In the genomic region with DNA sequence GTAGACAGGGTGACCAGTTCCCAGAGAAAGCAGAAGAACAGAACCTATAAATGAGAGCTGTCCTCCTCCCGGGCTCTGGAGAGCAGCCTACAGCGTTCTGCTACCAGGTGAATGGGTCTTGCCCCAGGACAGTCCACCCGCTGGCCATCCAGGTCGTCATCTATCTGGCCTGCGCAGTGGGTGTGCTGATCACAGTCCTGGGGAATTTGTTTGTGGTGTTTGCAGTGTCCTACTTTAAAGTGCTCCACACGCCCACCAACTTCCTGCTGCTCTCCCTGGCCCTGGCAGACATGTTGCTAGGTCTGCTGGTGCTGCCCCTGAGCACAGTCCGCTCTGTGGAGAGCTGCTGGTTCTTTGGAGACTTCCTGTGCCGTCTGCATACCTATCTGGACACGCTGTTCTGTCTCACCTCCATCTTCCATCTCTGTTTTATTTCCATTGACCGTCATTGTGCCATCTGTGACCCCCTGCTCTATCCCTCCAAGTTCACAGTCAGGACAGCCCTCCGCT, we compare ENCODE assay signal across 45 mouse cellular contexts. TPM values are rescaled to one million over a fixed set of nuclear protein-coding genes. Genes with fewer than 3 reads are reported as not detected.
"Had no signal": no experiment of that assay in that cellular context is flagged by ENCODE, and none has a peak within 500 bp of the region (broad histone marks: within the 10 kb centered on the region; RNA-seq: fewer than 3 reads in every experiment).

A gene (plus strand): TSS at position 51 of the 510 bp plus-strand sequence.

- H3K36me3 ChIP-seq: limb, embryonic 10.5 days; limb, embryonic 12.5 days; limb, embryonic 13.5 days; limb, embryonic 15.5 days; liver, embryonic 12.5 days; liver, embryonic 13.5 days; liver, embryonic 15.5 days; lung, embryonic 15.5 days; midbrain, embryonic 10.5 days; midbrain, embryonic 12.5 days; midbrain, embryonic 13.5 days; midbrain, embryonic 15.5 days; neural tube, embryonic 12.5 days had no signal

- DNase-seq: left cerebral cortex, postnatal 4 days; liver; liver, embryonic 13.5 days; liver, postnatal 0 days; lung, adult 18-20 months; lung, adult 2 months; lung, embryonic 14.5 days; lung, postnatal 10 days; lung, postnatal 14 days; lung, postnatal 36 days; lung, postnatal 4 days; midbrain, embryonic 14.5 days had no signal

- H3K9ac ChIP-seq: limb, embryonic 12.5 days; limb, embryonic 13.5 days; limb, embryonic 15.5 days; liver, embryonic 12.5 days; liver, embryonic 13.5 days; liver, embryonic 14.5 days; liver, embryonic 15.5 days; liver, postnatal 0 days; lung, embryonic 14.5 days; lung, embryonic 15.5 days; midbrain, embryonic 12.5 days; midbrain, embryonic 13.5 days; midbrain, embryonic 15.5 days; neural tube, embryonic 12.5 days had no signal

- H3K4me1 ChIP-seq: limb, embryonic 10.5 days; limb, embryonic 12.5 days; limb, embryonic 13.5 days; limb, embryonic 15.5 days; liver, embryonic 12.5 days; liver, embryonic 13.5 days; liver, embryonic 15.5 days; lung, embryonic 15.5 days; midbrain, embryonic 10.5 days; midbrain, embryonic 12.5 days; midbrain, embryonic 13.5 days; midbrain, embryonic 15.5 days; neural tube, embryonic 12.5 days had no signal

- H3K27me3 ChIP-seq: limb, embryonic 12.5 days; limb, embryonic 13.5 days; limb, embryonic 15.5 days; liver, embryonic 12.5 days; liver, embryonic 13.5 days; liver, embryonic 15.5 days; lung, embryonic 15.5 days; midbrain, embryonic 12.5 days; midbrain, embryonic 13.5 days; midbrain, embryonic 15.5 days; neural tube, embryonic 12.5 days had no signal

- H3K4me3 ChIP-seq: limb, embryonic 10.5 days; limb, embryonic 12.5 days; limb, embryonic 13.5 days; limb, embryonic 15.5 days; liver, embryonic 12.5 days; liver, embryonic 13.5 days; liver, embryonic 15.5 days; lung, embryonic 15.5 days; midbrain, embryonic 10.5 days; midbrain, embryonic 12.5 days; midbrain, embryonic 13.5 days; midbrain, embryonic 15.5 days; myocyte; neural tube, embryonic 12.5 days had no signal

- H3K9me3 ChIP-seq: limb, embryonic 10.5 days; limb, embryonic 12.5 days; limb, embryonic 13.5 days; limb, embryonic 15.5 days; liver, embryonic 12.5 days; liver, embryonic 13.5 days; liver, embryonic 15.5 days; lung, embryonic 15.5 days; midbrain, embryonic 10.5 days; midbrain, embryonic 12.5 days; midbrain, embryonic 13.5 days; midbrain, embryonic 15.5 days; neural tube, embryonic 12.5 days had no signal

- ATAC-seq: liver, embryonic 12.5 days; liver, postnatal 0 days; lung, postnatal 0 days; midbrain, embryonic 13.5 days; midbrain, embryonic 15.5 days; midbrain, embryonic 16.5 days had no signal

- H3K27ac ChIP-seq: limb, embryonic 10.5 days; limb, embryonic 12.5 days; limb, embryonic 13.5 days; limb, embryonic 15.5 days; liver, embryonic 12.5 days; liver, embryonic 13.5 days; liver, embryonic 14.5 days; liver, embryonic 15.5 days; lung, embryonic 15.5 days; macrophage; midbrain, embryonic 10.5 days; midbrain, embryonic 12.5 days; midbrain, embryonic 13.5 days; midbrain, embryonic 15.5 days; neural tube, embryonic 12.5 days had no signal

- H3K4me2 ChIP-seq: limb, embryonic 12.5 days; limb, embryonic 13.5 days; limb, embryonic 15.5 days; liver, embryonic 11.5 days; liver, embryonic 12.5 days; liver, embryonic 13.5 days; liver, embryonic 15.5 days; lung, embryonic 14.5 days; lung, embryonic 15.5 days; midbrain, embryonic 11.5 days; midbrain, embryonic 12.5 days; midbrain, embryonic 13.5 days; midbrain, embryonic 15.5 days; neural tube, embryonic 12.5 days had no signal

RNA-seq across cellular contexts. Expression of the gene that starts here (rescaled TPM):
- total RNA-seq: left cerebral cortex, adult 8-10 months; left cerebral cortex, postnatal 10 days; left cerebral cortex, postnatal 14 days; left cerebral cortex, postnatal 25 days; left cerebral cortex, postnatal 36 days; left cerebral cortex, postnatal 4 days; liver, adult 2 months; megakaryocyte progenitor cell, adult 5-6 weeks; megakaryocyte-erythroid progenitor cell, adult 5-6 weeks; midbrain, postnatal 0 days; monocyte, adult 5-6 weeks had no signal
- polyA plus RNA-seq: limb, embryonic 10.5 days; limb, embryonic 11.5 days; limb, embryonic 12.5 days; limb, embryonic 13.5 days; limb, embryonic 15.5 days; liver, adult 2 months; liver, embryonic 11.5 days; liver, embryonic 12.5 days; liver, embryonic 13.5 days; liver, embryonic 14.5 days; liver, embryonic 15.5 days; liver, embryonic 16.5 days; liver, postnatal 0 days; lung, adult 2 months; lung, embryonic 14.5 days; lung, embryonic 15.5 days; lung, embryonic 16.5 days; lung, postnatal 0 days; macrophage; midbrain, embryonic 10.5 days; midbrain, embryonic 11.5 days; midbrain, embryonic 12.5 days; midbrain, embryonic 13.5 days; midbrain, embryonic 14.5 days; midbrain, embryonic 15.5 days; midbrain, embryonic 16.5 days; midbrain, postnatal 0 days; myocyte; neural tube, embryonic 11.5 days; neural tube, embryonic 12.5 days had no signal
